In genomic region chr6:134079112-134079511, GRCm38 (mm10) we compare ENCODE assay signal across 13 mouse cellular contexts. TPM values are rescaled to one million over a fixed set of nuclear protein-coding genes. Genes with fewer than 3 reads are reported as not detected.
DNase-seq lines count a peak whose midpoint lies in the region; ATAC-seq lines count a peak whose summit lies in the region.
"Had no signal": no experiment of that assay in that cellular context is flagged by ENCODE, and none has a peak within 500 bp of the region (broad histone marks: within the 10 kb centered on the region; RNA-seq: fewer than 3 reads in every experiment).

No protein-coding gene starts in this region.

- 72% methylated on average over 9 of the region's 9 CpGs for WGBS in hindbrain, embryonic 13.5 days
- 86% methylated on average over 9 of the region's 9 CpGs for WGBS in hindbrain, embryonic 10.5 days
- WGBS in neural tube, embryonic 15.5 days, result 63% methylated on average over 9 of the region's 9 CpGs

- H3K4me1 ChIP-seq in hindbrain, embryonic 13.5 days (replicated peaks), result peaks cover 6% of the 10 kb centered on the region
- H3K4me1 ChIP-seq in hindbrain, embryonic 10.5 days (replicated peaks), result 0 out of 2 replicates have a peak, but pooled peaks cover 4% of the 10 kb centered on the region
- 0 out of 2 replicates have a peak, but pooled peaks cover 3% of the 10 kb centered on the region for H3K4me1 ChIP-seq in neural tube, embryonic 15.5 days
- H3K4me1 ChIP-seq: forebrain, embryonic 12.5 days; limb, embryonic 13.5 days had no signal

- H3K9ac ChIP-seq in hindbrain, embryonic 13.5 days, result no peak overlapping the region
- no peak overlapping the region for H3K9ac ChIP-seq in neural tube, embryonic 15.5 days (replicated peaks)
- H3K9ac ChIP-seq: embryonic facial prominence, embryonic 13.5 days; forebrain, embryonic 12.5 days; limb, embryonic 13.5 days; lung, embryonic 14.5 days had no signal

- H3K4me3 ChIP-seq in hindbrain, embryonic 13.5 days, result no peak overlapping the region
- no peak overlapping the region for H3K4me3 ChIP-seq in hindbrain, embryonic 10.5 days
- H3K4me3 ChIP-seq in neural tube, embryonic 15.5 days (replicated peaks), result no peak overlapping the region
- H3K4me3 ChIP-seq: embryonic facial prominence, embryonic 13.5 days; forebrain, embryonic 12.5 days; limb, embryonic 13.5 days had no signal

- no peaks in the 10 kb centered on the region for H3K27me3 ChIP-seq in hindbrain, embryonic 13.5 days
- no peaks in the 10 kb centered on the region for H3K27me3 ChIP-seq in hindbrain, embryonic 10.5 days (ENCODE audit: insufficient read depth, poor library complexity, severe bottlenecking)
- no peaks in the 10 kb centered on the region for H3K27me3 ChIP-seq in neural tube, embryonic 15.5 days (replicated peaks)
- H3K27me3 ChIP-seq: embryonic facial prominence, embryonic 13.5 days; forebrain, embryonic 12.5 days; limb, embryonic 13.5 days had no signal

- DNase-seq in hindbrain, embryonic 10.5 days (ENCODE audit: low spot score), result no peak
- DNase-seq in cerebellum, adult 8-10 months, result peak; percentile 29
- peak; percentile 64 to 75 for DNase-seq in frontal cortex, postnatal 36 days (ENCODE audit: low spot score in 2 of 2)
- DNase-seq in kidney, postnatal 10 days, result no peak
- no peak for DNase-seq in adrenal gland, adult 2 months
- DNase-seq: kidney, postnatal 14 days; lung, embryonic 14.5 days had no signal

- no peaks in the 10 kb centered on the region for H3K9me3 ChIP-seq in hindbrain, embryonic 13.5 days
- no peaks in the 10 kb centered on the region for H3K9me3 ChIP-seq in hindbrain, embryonic 10.5 days
- no peaks in the 10 kb centered on the region for H3K9me3 ChIP-seq in neural tube, embryonic 15.5 days (replicated peaks)
- H3K9me3 ChIP-seq: embryonic facial prominence, embryonic 13.5 days; forebrain, embryonic 12.5 days; limb, embryonic 13.5 days had no signal

- 0 out of 2 replicates have a peak, but pooled peaks have one; percentile 24 for ATAC-seq in hindbrain, embryonic 13.5 days (ENCODE audit: low FRiP score)
- ATAC-seq in neural tube, embryonic 15.5 days (ENCODE audit: low FRiP score), result no peak
- ATAC-seq in monocyte, adult 5-6 weeks (replicated peaks; ENCODE audit: insufficient number of reproducible peaks, low FRiP score, low TSS enrichment, poor library complexity, severe bottlenecking), result no peak

- H3K27ac ChIP-seq in hindbrain, embryonic 13.5 days, result no peak overlapping the region
- H3K27ac ChIP-seq in hindbrain, embryonic 10.5 days, result no peak overlapping the region
- peak overlapping the region; percentile 33; the same call in 1 of the 2 replicates for H3K27ac ChIP-seq in neural tube, embryonic 15.5 days (replicated peaks)
- H3K27ac ChIP-seq: embryonic facial prominence, embryonic 13.5 days; forebrain, embryonic 12.5 days; limb, embryonic 13.5 days had no signal

- H3K36me3 ChIP-seq in hindbrain, embryonic 13.5 days, result no peaks in the 10 kb centered on the region; the same call in 1 of the 2 replicates
- H3K36me3 ChIP-seq in hindbrain, embryonic 10.5 days, result peaks cover 14% of the 10 kb centered on the region
- H3K36me3 ChIP-seq in neural tube, embryonic 15.5 days, result no peaks in the 10 kb centered on the region
- H3K36me3 ChIP-seq: forebrain, embryonic 12.5 days had no signal

- no peak overlapping the region for H3K4me2 ChIP-seq in hindbrain, embryonic 13.5 days
- no peak overlapping the region for H3K4me2 ChIP-seq in neural tube, embryonic 15.5 days
- H3K4me2 ChIP-seq: embryonic facial prominence, embryonic 13.5 days; forebrain, embryonic 12.5 days; limb, embryonic 13.5 days; lung, embryonic 14.5 days had no signal

RNA-seq across cellular contexts. Expression of gene Etv6, which starts 43.6 kb away (rescaled TPM):
- 5.9 and 6.4 TPM in 2 replicates for polyA plus RNA-seq in hindbrain, embryonic 13.5 days (2015; fragmentation: Nextera tagmentation; extraction: Ambion mirVana)
- 12.1 and 14.6 TPM in 2 replicates for polyA plus RNA-seq in hindbrain, embryonic 10.5 days (2016; fragmentation: Nextera tagmentation; extraction: Ambion mirVana)
- polyA plus RNA-seq in neural tube, embryonic 15.5 days (2015; fragmentation: Nextera tagmentation; extraction: Ambion mirVana), result 5.8 and 9.1 TPM in 2 replicates
- total RNA-seq in monocyte, adult 5-6 weeks (2017), result 45.6 to 52.8 TPM (median 49.3 TPM) in 3 replicates
- 10 to 100 TPM; 33.0 to 60.5 TPM for total RNA-seq in adrenal gland, adult 2 months (2021)
- polyA plus RNA-seq in adrenal gland, adult 2 months (2012; rRNA removed), result 34.1 and 36.5 TPM in 2 replicates

Comparison
In these comparisons a context has a peak if more than half of its experiments do, and no peak if none do; other contexts are left out.
1. DNase-seq: peak in cerebellum, adult 8-10 months (single experiment) and frontal cortex, postnatal 36 days (2 of 2); none in hindbrain, embryonic 10.5 days (single experiment), kidney, postnatal 10 days (single experiment) and adrenal gland, adult 2 months (single experiment).